Mouse (Mus musculus) neural tube, embryonic 12.5 days (tissue): ENCODE data around the gene Tpt1. TPM values are rescaled to one million over a fixed set of nuclear protein-coding genes. Genes with fewer than 3 reads are reported as not detected.
"Not testable (repeated sequence)": the region's sequence is repeated elsewhere in the genome, so short reads cannot be mapped to it uniquely, and the experiment has no call there.

Source experiments
- ATAC-seq: fragments of 200-750 bp; cut with Nextera tagmentation; 2 replicates; pipeline ENCODE4 v1.8.0; 2017; ENCODE audit warnings: low read depth, mild to moderate bottlenecking, moderate TSS enrichment, moderate library complexity; ENCODE audit not compliant: low FRiP score
- H3K27ac ChIP-seq: fragments of 300-500 bp; sonication (generic); 2 replicates; pipeline ENCODE4 v1.5.1; 2016
- H3K27me3 ChIP-seq: fragments of 300-500 bp; sonication (generic); replicated peaks from 2 replicates; pipeline ENCODE4 v1.6.1; 2016; ENCODE audit warnings: mild to moderate bottlenecking
- H3K36me3 ChIP-seq: fragments of 300-500 bp; sonication (generic); 2 replicates; pipeline ENCODE4 v1.6.1; 2016; ENCODE audit warnings: mild to moderate bottlenecking
- H3K4me1 ChIP-seq: fragments of 300-500 bp; sonication (generic); 2 replicates; pipeline ENCODE4 v1.6.1; 2016
- H3K4me2 ChIP-seq: fragments of 300-500 bp; sonication (generic); replicated peaks from 2 replicates; pipeline ENCODE4 v1.6.1; 2016; ENCODE audit warnings: mild to moderate bottlenecking
- H3K4me3 ChIP-seq: fragments of 300-500 bp; sonication (generic); 2 replicates; pipeline ENCODE4 v1.5.1; 2016
- H3K9ac ChIP-seq: fragments of 300-500 bp; sonication (generic); 2 replicates; pipeline ENCODE4 v1.6.1; 2016; ENCODE audit warnings: mild to moderate bottlenecking
- H3K9me3 ChIP-seq: fragments of 300-500 bp; sonication (generic); 2 replicates; pipeline ENCODE4 v1.6.1; 2016; ENCODE audit warnings: mild to moderate bottlenecking
- WGBS: fragments of 180-500 bp; shearing (Covaris S2); methylation state at CpG from one replicate; pipeline ENCODE4 v1.1.7; 2016; 5-methylcytosine and 5-hydroxymethylcytosine counted together
- polyA plus RNA-seq: library from polyadenylated mRNA; unstranded; fragments of >200 nt; fragmentation: Nextera tagmentation; extraction: Ambion mirVana; gene quantifications from 2 replicates; pipeline ENCODE4 v1.2.1, GENCODE M21; 2016

The Tpt1 gene
- polyA plus RNA-seq, 1 experiment from 2014 or later: 931 TPM

- WGBS: 67% methylated on average over 14 of the region's 14 CpGs
Measured at GRCm38 (mm10) chr14:75829817-75830216, 15.1 kb upstream of the Tpt1 start.

GRCm38 (mm10) chr14:75832031-75832430, 12.9 kb upstream of the Tpt1 start:
- H3K4me3 ChIP-seq: no peak overlapping the region
- H3K9me3 ChIP-seq: no peaks in the 10 kb centered on the region
- no peak overlapping the region for H3K4me2 ChIP-seq
- H3K27ac ChIP-seq: no peak overlapping the region
- H3K27me3 ChIP-seq: peaks cover 17% of the 10 kb centered on the region
- WGBS: 96% methylated on average over 2 of the region's 2 CpGs
- no peaks in the 10 kb centered on the region for H3K36me3 ChIP-seq
- no peak overlapping the region for H3K9ac ChIP-seq
- no peak for ATAC-seq
- peaks cover 31% of the 10 kb centered on the region for H3K4me1 ChIP-seq

More at GRCm38 (mm10) chr14:75829817-75830216, 15.1 kb upstream of the Tpt1 start:
- H3K36me3 ChIP-seq, ATAC-seq, H3K27ac ChIP-seq, H3K9ac ChIP-seq, H3K9me3 ChIP-seq, H3K4me3 ChIP-seq: not testable (repeated sequence)
- Histone ChIP-seq H3K4me2 (peak overlapping the region; percentile 69), H3K4me1 (peaks cover 23% of the 10 kb centered on the region), H3K27me3 (peaks cover 17% of the 10 kb centered on the region)

GRCm38 (mm10) chr14:75832982-75833381, 11.9 kb upstream of the Tpt1 start:
- Histone ChIP-seq H3K27me3 (peaks cover 11% of the 10 kb centered on the region), H3K4me1 (peaks cover 31% of the 10 kb centered on the region), H3K4me2 (peak overlapping the region; percentile 92), H3K27ac (no peak overlapping the region), H3K36me3 (no peaks in the 10 kb centered on the region), H3K4me3 (no peak overlapping the region), H3K9ac (no peak overlapping the region), H3K9me3 (no peaks in the 10 kb centered on the region)
- WGBS: 32% methylated on average over 4 of the region's 4 CpGs
- no peak for ATAC-seq

- peak overlapping the region; percentile 39 for H3K4me3 ChIP-seq
- H3K9ac ChIP-seq: no peak overlapping the region
- H3K27me3 ChIP-seq: peaks cover 5% of the 10 kb centered on the region; the same call in 1 of the 2 replicates
- no peaks in the 10 kb centered on the region for H3K9me3 ChIP-seq
- no peaks in the 10 kb centered on the region for H3K36me3 ChIP-seq
- peak; percentile 38 for ATAC-seq
- no peak overlapping the region for H3K27ac ChIP-seq
- H3K4me2 ChIP-seq: peak overlapping the region; percentile 92
- H3K4me1 ChIP-seq: peaks cover 31% of the 10 kb centered on the region
- WGBS: 13% methylated on average over 12 of the region's 12 CpGs
Measured at GRCm38 (mm10) chr14:75833546-75834250, 11.2 kb upstream of the Tpt1 start.

- H3K36me3 ChIP-seq: no peaks in the 10 kb centered on the region
- H3K9me3 ChIP-seq: no peaks in the 10 kb centered on the region
- H3K27me3 ChIP-seq: no peaks in the 10 kb centered on the region
- peaks cover 25% of the 10 kb centered on the region for H3K4me1 ChIP-seq
- H3K9ac ChIP-seq: peak overlapping the region; percentile 62
- H3K4me3 ChIP-seq: peak overlapping the region; percentile 39
- H3K27ac ChIP-seq: peak overlapping the region; percentile 59; the same call in 1 of the 2 replicates
- peak overlapping the region; percentile 92 for H3K4me2 ChIP-seq
- ATAC-seq: peak; percentile 83
- WGBS: 1% methylated on average over 10 of the region's 10 CpGs
Measured at GRCm38 (mm10) chr14:75834251-75834738, 10.6 kb upstream of the Tpt1 start.

- WGBS: under 1% methylated on average over 16 of the region's 16 CpGs
- Histone ChIP-seq H3K9ac (peak overlapping the region; percentile 62), H3K27me3 (no peaks in the 10 kb centered on the region), H3K4me1 (peaks cover 25% of the 10 kb centered on the region), H3K36me3 (no peaks in the 10 kb centered on the region), H3K4me3 (peak overlapping the region; percentile 39), H3K4me2 (peak overlapping the region; percentile 92), H3K9me3 (no peaks in the 10 kb centered on the region), H3K27ac (peak overlapping the region; percentile 59; the same call in 1 of the 2 replicates)
- ATAC-seq: peak; percentile 28
Measured at GRCm38 (mm10) chr14:75834739-75835381, 10.0 kb upstream of the Tpt1 start.

GRCm38 (mm10) chr14:75836579-75836978, 8.3 kb upstream of the Tpt1 start:
- Histone ChIP-seq H3K4me3 (no peak overlapping the region), H3K4me1 (peaks cover 25% of the 10 kb centered on the region), H3K27ac (no peak overlapping the region), H3K9me3 (no peaks in the 10 kb centered on the region), H3K27me3 (no peaks in the 10 kb centered on the region), H3K9ac (no peak overlapping the region), H3K4me2 (no peak overlapping the region), H3K36me3 (no peaks in the 10 kb centered on the region)
- ATAC-seq: no peak
- WGBS: 91% methylated on average over 3 of the region's 3 CpGs

GRCm38 (mm10) chr14:75837048-75837916, 7.6 kb upstream of the Tpt1 start:
- ATAC-seq: no peak
- no peaks in the 10 kb centered on the region for H3K27me3 ChIP-seq
- 81% methylated on average over 10 of the region's 10 CpGs for WGBS

GRCm38 (mm10) chr14:75841758-75842157, 3.1 kb upstream of the Tpt1 start:
- not testable (repeated sequence) for H3K4me2 ChIP-seq, H3K4me1 ChIP-seq, H3K9me3 ChIP-seq, H3K9ac ChIP-seq, H3K4me3 ChIP-seq, H3K27me3 ChIP-seq, H3K27ac ChIP-seq, H3K36me3 ChIP-seq, ATAC-seq
- 71% methylated on average over 2 of the region's 2 CpGs for WGBS

More at GRCm38 (mm10) chr14:75837048-75837916, 7.6 kb upstream of the Tpt1 start:
- Histone ChIP-seq H3K36me3 (no peaks in the 10 kb centered on the region), H3K4me3 (no peak overlapping the region), H3K27ac (no peak overlapping the region), H3K4me2 (no peak overlapping the region), H3K4me1 (peaks cover 25% of the 10 kb centered on the region), H3K9me3 (no peaks in the 10 kb centered on the region), H3K9ac (no peak overlapping the region)

GRCm38 (mm10) chr14:75844111-75844695, 690 bp upstream of the Tpt1 start:
- no peaks in the 10 kb centered on the region for H3K27me3 ChIP-seq
- H3K9me3 ChIP-seq: no peaks in the 10 kb centered on the region
- H3K4me1 ChIP-seq: peaks cover 18% of the 10 kb centered on the region
- H3K27ac ChIP-seq: peak overlapping the region; percentile 89
- ATAC-seq: no peak
- H3K4me2 ChIP-seq: peak overlapping the region; percentile 68
- H3K9ac ChIP-seq: peak overlapping the region; percentile 97
- H3K36me3 ChIP-seq: peaks cover 24% of the 10 kb centered on the region
- H3K4me3 ChIP-seq: peak overlapping the region; percentile 82
- WGBS: 8% methylated on average over 14 of the region's 14 CpGs

GRCm38 (mm10) chr14:75845698-75846115, 814 bp downstream of the Tpt1 start:
- Histone ChIP-seq H3K4me1 (peaks cover 22% of the 10 kb centered on the region), H3K4me3 (peak overlapping the region; percentile 82), H3K4me2 (peak overlapping the region; percentile 68), H3K9ac (peak overlapping the region; percentile 97), H3K9me3 (no peaks in the 10 kb centered on the region), H3K36me3 (peaks cover 38% of the 10 kb centered on the region), H3K27ac (peak overlapping the region; percentile 94), H3K27me3 (no peaks in the 10 kb centered on the region)
- ATAC-seq: peak; percentile 71
- WGBS: under 1% methylated on average over 39 of the region's 40 CpGs
